Mouse (Mus musculus): ENCODE measurements around the gene Grik3. TPM values are rescaled to one million over a fixed set of nuclear protein-coding genes. Genes with fewer than 3 reads are reported as not detected.

Grik3 gene
- polyA plus RNA-seq, 1 experiment: not detected

- Histone ChIP-seq H3K4me3 (no peak overlapping the region), H3K4me2 (ENCODE audit: low read depth) (no peak overlapping the region), H3ac (ENCODE audit: control insufficient read depth, insufficient read length) (no peak overlapping the region), H3K79me2 (ENCODE audit: control insufficient read depth, insufficient read depth) (no peaks in the 10 kb centered on the region), H3K36me3 (ENCODE audit: control insufficient read depth, insufficient read depth) (no peaks in the 10 kb centered on the region), H3K27me3 (ENCODE audit: control insufficient read depth, insufficient read depth, insufficient read length) (no peaks in the 10 kb centered on the region)
- TF ChIP-seq POLR2AphosphoS2 (IDR thresholded peaks at IDR 0.05; ENCODE audit: insufficient read length, low read depth) (no peak), MAX (IDR thresholded peaks at IDR 0.05; ENCODE audit: low read depth) (no peak), USF1 (IDR thresholded peaks at IDR 0.05; ENCODE audit: low read depth) (no peak), SRF (IDR thresholded peaks at IDR 0.05; ENCODE audit: control insufficient read depth, insufficient read length, low read depth) (no peak), MYOG (IDR thresholded peaks at IDR 0.05; ENCODE audit: control insufficient read depth in 1 of 3, insufficient read depth in 1 of 3, insufficient read length in 2 of 3, low read depth in 2 of 3) (no peak), E2F4 (IDR thresholded peaks at IDR 0.05; ENCODE audit: insufficient read depth) (no peak), TCF12 (IDR thresholded peaks at IDR 0.05; ENCODE audit: insufficient read depth, poor library complexity, severe bottlenecking) (no peak)
Measured at GRCm38 (mm10) chr4:125556405-125557308, 66.2 kb downstream of the Grik3 start.

- Histone ChIP-seq H3K27me3 (ENCODE audit: control insufficient read depth, insufficient read depth, insufficient read length) (no peaks in the 10 kb centered on the region), H3K4me2 (ENCODE audit: low read depth) (no peak overlapping the region), H3ac (ENCODE audit: control insufficient read depth, insufficient read length) (no peak overlapping the region), H3K4me3 (no peak overlapping the region), H3K79me2 (ENCODE audit: control insufficient read depth, insufficient read depth) (no peaks in the 10 kb centered on the region), H3K36me3 (ENCODE audit: control insufficient read depth, insufficient read depth) (no peaks in the 10 kb centered on the region)
- TF ChIP-seq E2F4 (IDR thresholded peaks at IDR 0.05; ENCODE audit: insufficient read depth) (no peak), USF1 (IDR thresholded peaks at IDR 0.05; ENCODE audit: low read depth) (no peak), POLR2AphosphoS2 (IDR thresholded peaks at IDR 0.05; ENCODE audit: insufficient read length, low read depth) (no peak), POLR2A (IDR thresholded peaks at IDR 0.05; ENCODE audit: insufficient read length, low read depth) (no peak), TCF12 (IDR thresholded peaks at IDR 0.05; ENCODE audit: insufficient read depth, poor library complexity, severe bottlenecking) (no peak), MAX (IDR thresholded peaks at IDR 0.05; ENCODE audit: low read depth) (no peak), MYOD1 (IDR thresholded peaks at IDR 0.05; ENCODE audit: control insufficient read depth in 1 of 3, insufficient read length in 2 of 3, low read depth in 2 of 3) (no peak)
Measured at GRCm38 (mm10) chr4:125559564-125559963, 69.1 kb downstream of the Grik3 start.

- Histone ChIP-seq H3K4me3 (no peak overlapping the region), H3K27me3 (ENCODE audit: control insufficient read depth, insufficient read depth, insufficient read length) (no peaks in the 10 kb centered on the region), H3K79me2 (ENCODE audit: control insufficient read depth, insufficient read depth) (no peaks in the 10 kb centered on the region), H3ac (ENCODE audit: control insufficient read depth, insufficient read length) (no peak overlapping the region), H3K36me3 (ENCODE audit: control insufficient read depth, insufficient read depth) (no peaks in the 10 kb centered on the region), H3K4me2 (ENCODE audit: low read depth) (no peak overlapping the region)
- TF ChIP-seq TCF12 (IDR thresholded peaks at IDR 0.05; ENCODE audit: insufficient read depth, poor library complexity, severe bottlenecking): no peak
- no peak for TF ChIP-seq REST (IDR thresholded peaks at IDR 0.05; ENCODE audit: insufficient read depth, insufficient read length)
- no peak for TF ChIP-seq CEBPB (IDR thresholded peaks at IDR 0.05; ENCODE audit: insufficient read depth, poor library complexity, severe bottlenecking)
- TF ChIP-seq USF1 (IDR thresholded peaks at IDR 0.05; ENCODE audit: low read depth): no peak
- no peak for TF ChIP-seq E2F4 (IDR thresholded peaks at IDR 0.05; ENCODE audit: insufficient read depth)
- TF ChIP-seq MAX (IDR thresholded peaks at IDR 0.05; ENCODE audit: low read depth): no peak
- no peak for TF ChIP-seq POLR2A (IDR thresholded peaks at IDR 0.05; ENCODE audit: insufficient read length, low read depth)
- TF ChIP-seq MYOG (IDR thresholded peaks at IDR 0.05; ENCODE audit: control insufficient read depth in 1 of 3, insufficient read depth in 1 of 3, insufficient read length in 2 of 3, low read depth in 2 of 3): no peak
- TF ChIP-seq POLR2AphosphoS2 (IDR thresholded peaks at IDR 0.05; ENCODE audit: insufficient read length, low read depth): no peak
- no peak for TF ChIP-seq MYOD1 (IDR thresholded peaks at IDR 0.05; ENCODE audit: control insufficient read depth in 1 of 3, insufficient read length in 2 of 3, low read depth in 2 of 3)
- no peak for TF ChIP-seq SRF (IDR thresholded peaks at IDR 0.05; ENCODE audit: control insufficient read depth, insufficient read length, low read depth)
- no peak for TF ChIP-seq TCF3 (IDR thresholded peaks at IDR 0.05; ENCODE audit: insufficient read length, low read depth)
Measured at GRCm38 (mm10) chr4:125560806-125561205, 70.3 kb downstream of the Grik3 start.

- Histone ChIP-seq H3K27me3 (ENCODE audit: control insufficient read depth, insufficient read depth, insufficient read length) (no peaks in the 10 kb centered on the region), H3K79me2 (ENCODE audit: control insufficient read depth, insufficient read depth) (no peaks in the 10 kb centered on the region), H3ac (ENCODE audit: control insufficient read depth, insufficient read length) (no peak overlapping the region), H3K4me3 (no peak overlapping the region), H3K36me3 (ENCODE audit: control insufficient read depth, insufficient read depth) (no peaks in the 10 kb centered on the region), H3K4me2 (ENCODE audit: low read depth) (no peak overlapping the region)
- TF ChIP-seq TCF12 (IDR thresholded peaks at IDR 0.05; ENCODE audit: insufficient read depth, poor library complexity, severe bottlenecking) (no peak), SRF (IDR thresholded peaks at IDR 0.05; ENCODE audit: control insufficient read depth, insufficient read length, low read depth) (no peak), MYOD1 (IDR thresholded peaks at IDR 0.05; ENCODE audit: control insufficient read depth in 1 of 3, insufficient read length in 2 of 3, low read depth in 2 of 3) (no peak), POLR2A (IDR thresholded peaks at IDR 0.05; ENCODE audit: insufficient read length, low read depth) (no peak), MYOG (IDR thresholded peaks at IDR 0.05; ENCODE audit: control insufficient read depth in 1 of 3, insufficient read depth in 1 of 3, insufficient read length in 2 of 3, low read depth in 2 of 3) (no peak), USF1 (IDR thresholded peaks at IDR 0.05; ENCODE audit: low read depth) (no peak), E2F4 (IDR thresholded peaks at IDR 0.05; ENCODE audit: insufficient read depth) (no peak), CEBPB (IDR thresholded peaks at IDR 0.05; ENCODE audit: insufficient read depth, poor library complexity, severe bottlenecking) (no peak)
Measured at GRCm38 (mm10) chr4:125563579-125563978, 73.1 kb downstream of the Grik3 start.
